Mouse (Mus musculus) lung, adult 2 months (tissue): Measurements from ENCODE around the gene Ackr3.

Experiments used
- CTCF ChIP-seq: fragments of 200-500 bp; IDR thresholded peaks from 2 replicates; pipeline ENCODE4 v1.5.1; 2011; ENCODE audit warnings: mild to moderate bottlenecking, low read length, control low read depth; ENCODE audit not compliant: insufficient read depth
- POLR2A ChIP-seq: fragments of 200-500 bp; IDR thresholded peaks from 2 replicates; pipeline ENCODE4 v1.6.1; 2011; ENCODE audit warnings: low read depth, mild to moderate bottlenecking, control low read depth, low read length, borderline replicate concordance; ENCODE audit errors: extremely low read depth

DNA sequence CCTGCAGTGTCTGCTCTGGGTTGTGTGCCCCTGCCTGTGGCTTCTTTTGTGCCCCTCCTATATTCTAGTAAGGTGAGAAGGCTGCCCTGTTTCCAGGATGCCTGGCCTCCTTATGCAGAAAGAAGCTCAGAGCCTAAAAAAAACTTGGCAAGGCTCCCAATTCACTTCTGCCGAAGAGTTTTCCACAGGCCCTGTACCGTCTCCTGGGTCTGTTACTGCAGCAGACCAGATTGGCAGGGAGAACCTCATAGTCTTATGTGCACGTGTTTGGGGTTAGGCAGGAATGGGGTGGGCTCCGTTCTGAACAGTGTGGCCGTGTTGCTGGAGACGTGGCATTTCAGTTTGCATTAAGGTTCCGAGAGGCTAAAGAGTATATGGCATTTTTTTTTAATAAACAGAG is 27.6 kb upstream of the Ackr3 start:
- no peak for TF ChIP-seq CTCF
- TF ChIP-seq POLR2A = no peak
